Mouse (Mus musculus) hindbrain, embryonic 16.5 days (tissue): ENCODE results near the gene Elovl3. TPM values are rescaled to one million over a fixed set of nuclear protein-coding genes. Genes with fewer than 3 reads are reported as not detected.

ENCODE experiments used
- ATAC-seq: fragments of 200-750 bp; cut with Nextera tagmentation; 2 replicates; pipeline ENCODE4 v1.8.0; 2017; ENCODE audit warnings: moderate TSS enrichment, moderate library complexity
- H3K27ac ChIP-seq: fragments of 300-500 bp; sonication (generic); 2 replicates; pipeline ENCODE4 v1.5.1; 2014; ENCODE audit warnings: low read depth, mild to moderate bottlenecking, control low read depth, low read length, moderate library complexity
- H3K27me3 ChIP-seq: fragments of 300-500 bp; sonication (generic); replicated peaks from 2 replicates; pipeline ENCODE4 v1.6.1; 2014; ENCODE audit warnings: low read length; ENCODE audit not compliant: control insufficient read depth, insufficient read depth
- H3K36me3 ChIP-seq: fragments of 300-500 bp; sonication (generic); 2 replicates; pipeline ENCODE4 v1.6.1; 2014; ENCODE audit warnings: mild to moderate bottlenecking, low read length, moderate library complexity, mixed read lengths; ENCODE audit not compliant: control insufficient read depth, insufficient read depth
- H3K4me1 ChIP-seq: fragments of 300-500 bp; sonication (generic); 2 replicates; pipeline ENCODE4 v1.6.1; 2014; ENCODE audit warnings: low read depth, low read length; ENCODE audit not compliant: control insufficient read depth, insufficient read depth
- H3K4me2 ChIP-seq: fragments of 300-500 bp; sonication (generic); 2 replicates; pipeline ENCODE4 v1.6.1; 2014; ENCODE audit warnings: mild to moderate bottlenecking, low read length, control low read depth, moderate library complexity
- H3K4me3 ChIP-seq: fragments of 300-500 bp; sonication (generic); 2 replicates; pipeline ENCODE4 v1.5.1; 2014; ENCODE audit warnings: mild to moderate bottlenecking, low read length, control low read depth, moderate library complexity
- H3K9ac ChIP-seq: fragments of 300-500 bp; sonication (generic); 2 replicates; pipeline ENCODE4 v1.6.1; 2014; ENCODE audit warnings: low read depth, mild to moderate bottlenecking, control low read depth, low read length, moderate library complexity
- H3K9me3 ChIP-seq: fragments of 300-500 bp; sonication (generic); 2 replicates; pipeline ENCODE4 v1.6.1; 2014; ENCODE audit warnings: mild to moderate bottlenecking, low read length, moderate library complexity; ENCODE audit not compliant: control insufficient read depth
- WGBS: fragments of 180-500 bp; shearing (Covaris S2); extraction: QIAGEN DNeasy Blood & Tissue Kit; methylation state at CpG from one replicate; pipeline ENCODE4 v1.1.7; 2014; 5-methylcytosine and 5-hydroxymethylcytosine counted together
- polyA plus RNA-seq: library from polyadenylated mRNA; unstranded; fragments of >200 nt; fragmentation: Nextera tagmentation; extraction: Ambion mirVana; gene quantifications from 2 replicates; pipeline ENCODE4 v1.2.1, GENCODE M21; 2015

The Elovl3 gene
- polyA plus RNA-seq, 1 experiment from 2014 or later, result not detected

- no peaks in the 10 kb centered on the region for H3K9me3 ChIP-seq
- H3K4me1 ChIP-seq, result no peaks in the 10 kb centered on the region
- ATAC-seq, result no peak
- H3K36me3 ChIP-seq, result no peaks in the 10 kb centered on the region
- 88% methylated on average over 5 of the region's 6 CpGs for WGBS
- H3K4me3 ChIP-seq, result no peak overlapping the region
- H3K27ac ChIP-seq, result no peak overlapping the region
- H3K9ac ChIP-seq, result no peak overlapping the region
- H3K4me2 ChIP-seq, result no peak overlapping the region
- H3K27me3 ChIP-seq, result no peaks in the 10 kb centered on the region
Observed at GRCm38 (mm10) chr19:46103437-46104186, 28.1 kb upstream of the Elovl3 start.

GRCm38 (mm10) chr19:46104187-46104557, 27.5 kb upstream of the Elovl3 start:
- no peak overlapping the region for H3K9ac ChIP-seq
- no peak overlapping the region for H3K4me2 ChIP-seq
- no peak overlapping the region for H3K4me3 ChIP-seq
- H3K27me3 ChIP-seq, result no peaks in the 10 kb centered on the region
- WGBS, result 78% methylated on average over 2 of the region's 2 CpGs
- H3K36me3 ChIP-seq, result no peaks in the 10 kb centered on the region
- H3K9me3 ChIP-seq, result no peaks in the 10 kb centered on the region
- H3K27ac ChIP-seq, result no peak overlapping the region
- ATAC-seq, result no peak
- H3K4me1 ChIP-seq, result no peaks in the 10 kb centered on the region

- Histone ChIP-seq H3K4me2 (no peak overlapping the region), H3K27ac (no peak overlapping the region), H3K4me1 (no peaks in the 10 kb centered on the region), H3K36me3 (no peaks in the 10 kb centered on the region), H3K4me3 (no peak overlapping the region), H3K9me3 (no peaks in the 10 kb centered on the region), H3K27me3 (no peaks in the 10 kb centered on the region), H3K9ac (no peak overlapping the region)
- ATAC-seq, result no peak
- WGBS, result 74% methylated on average over 2 of the region's 2 CpGs
Observed at GRCm38 (mm10) chr19:46110214-46110613, 21.5 kb upstream of the Elovl3 start.

GRCm38 (mm10) chr19:46110781-46111180, 20.9 kb upstream of the Elovl3 start:
- Histone ChIP-seq H3K36me3 (no peaks in the 10 kb centered on the region), H3K27me3 (no peaks in the 10 kb centered on the region), H3K9me3 (no peaks in the 10 kb centered on the region), H3K4me3 (no peak overlapping the region), H3K27ac (no peak overlapping the region), H3K9ac (no peak overlapping the region), H3K4me1 (no peaks in the 10 kb centered on the region), H3K4me2 (no peak overlapping the region)
- ATAC-seq, result no peak
- 87% methylated on average over 5 of the region's 5 CpGs for WGBS

GRCm38 (mm10) chr19:46114617-46115016, 17.1 kb upstream of the Elovl3 start:
- H3K27ac ChIP-seq, result no peak overlapping the region
- no peak overlapping the region for H3K4me2 ChIP-seq
- H3K36me3 ChIP-seq, result no peaks in the 10 kb centered on the region
- H3K9me3 ChIP-seq, result no peaks in the 10 kb centered on the region
- H3K4me3 ChIP-seq, result no peak overlapping the region
- no peak overlapping the region for H3K9ac ChIP-seq
- no peaks in the 10 kb centered on the region for H3K4me1 ChIP-seq
- no peaks in the 10 kb centered on the region for H3K27me3 ChIP-seq
- WGBS, result 56% methylated on average over 4 of the region's 4 CpGs
- no peak for ATAC-seq

GRCm38 (mm10) chr19:46119458-46119857, 12.2 kb upstream of the Elovl3 start:
- Histone ChIP-seq H3K27ac (no peak overlapping the region), H3K9me3 (no peaks in the 10 kb centered on the region), H3K4me1 (no peaks in the 10 kb centered on the region), H3K27me3 (no peaks in the 10 kb centered on the region), H3K9ac (no peak overlapping the region), H3K36me3 (no peaks in the 10 kb centered on the region), H3K4me3 (no peak overlapping the region), H3K4me2 (no peak overlapping the region)
- 93% methylated on average over 3 of the region's 3 CpGs for WGBS
- no peak for ATAC-seq

GRCm38 (mm10) chr19:46120872-46121271, 10.8 kb upstream of the Elovl3 start:
- no peak overlapping the region for H3K27ac ChIP-seq
- no peaks in the 10 kb centered on the region for H3K9me3 ChIP-seq
- ATAC-seq, result no peak
- no peaks in the 10 kb centered on the region for H3K36me3 ChIP-seq
- no peak overlapping the region for H3K4me2 ChIP-seq
- no peaks in the 10 kb centered on the region for H3K4me1 ChIP-seq
- H3K4me3 ChIP-seq, result no peak overlapping the region
- no peak overlapping the region for H3K9ac ChIP-seq
- WGBS, result 74% methylated on average over 6 of the region's 6 CpGs
- H3K27me3 ChIP-seq, result no peaks in the 10 kb centered on the region

GRCm38 (mm10) chr19:46123876-46124275, 7.8 kb upstream of the Elovl3 start:
- no peak overlapping the region for H3K4me2 ChIP-seq
- ATAC-seq, result no peak
- H3K4me1 ChIP-seq, result no peaks in the 10 kb centered on the region
- 85% methylated on average over 3 of the region's 3 CpGs for WGBS
- H3K9me3 ChIP-seq, result no peaks in the 10 kb centered on the region
- no peak overlapping the region for H3K27ac ChIP-seq
- H3K4me3 ChIP-seq, result no peak overlapping the region
- H3K36me3 ChIP-seq, result no peaks in the 10 kb centered on the region
- H3K9ac ChIP-seq, result no peak overlapping the region
- H3K27me3 ChIP-seq, result no peaks in the 10 kb centered on the region

- H3K27ac ChIP-seq, result no peak overlapping the region
- no peak overlapping the region for H3K4me3 ChIP-seq
- no peak for ATAC-seq
- H3K9ac ChIP-seq, result no peak overlapping the region
- H3K4me2 ChIP-seq, result no peak overlapping the region
- no peaks in the 10 kb centered on the region for H3K36me3 ChIP-seq
- H3K27me3 ChIP-seq, result no peaks in the 10 kb centered on the region
- H3K9me3 ChIP-seq, result no peaks in the 10 kb centered on the region
- H3K4me1 ChIP-seq, result no peaks in the 10 kb centered on the region
Observed at GRCm38 (mm10) chr19:46124651-46125050, 7.0 kb upstream of the Elovl3 start.

GRCm38 (mm10) chr19:46126301-46126700, 5.4 kb upstream of the Elovl3 start:
- Histone ChIP-seq H3K27me3 (peaks cover 11% of the 10 kb centered on the region), H3K36me3 (no peaks in the 10 kb centered on the region), H3K27ac (no peak overlapping the region), H3K4me2 (no peak overlapping the region), H3K9ac (no peak overlapping the region), H3K4me3 (no peak overlapping the region), H3K4me1 (no peaks in the 10 kb centered on the region), H3K9me3 (no peaks in the 10 kb centered on the region)
- 83% methylated on average over 4 of the region's 4 CpGs for WGBS
- ATAC-seq, result no peak
